Mouse (Mus musculus): ENCODE results near the gene Ablim2. TPM values are rescaled to one million over a fixed set of nuclear protein-coding genes. Genes with fewer than 3 reads are reported as not detected.
A peak's percentile ranks its signal among the peaks of the same experiment; 100 is the strongest.

The Ablim2 gene
- polyA plus RNA-seq, 1 experiment from 2014 or later, result 9.6 TPM

GRCm38 (mm10) chr5:35743238-35743951 lies 14.3 kb upstream of the Ablim2 start:
- H3K27me3 ChIP-seq (ENCODE audit: control insufficient read depth, insufficient read depth, low read length), result no peaks in the 10 kb centered on the region
- H3K27ac ChIP-seq (replicated peaks; ENCODE audit: low read depth, low read length), result no peak overlapping the region
- H3K36me3 ChIP-seq (ENCODE audit: control insufficient read depth, insufficient read depth, low read length), result no peaks in the 10 kb centered on the region
- H3K4me3 ChIP-seq (replicated peaks; ENCODE audit: low read depth, low read length), result no peak overlapping the region
- no peak for ATAC-seq (ENCODE audit: low FRiP score, low TSS enrichment)
- 84% methylated on average over 8 of the region's 8 CpGs for WGBS
- H3K4me1 ChIP-seq (ENCODE audit: control insufficient read depth, insufficient read depth, low read length), result no peaks in the 10 kb centered on the region
- DNase-seq, result no peak
- H3K4me2 ChIP-seq (ENCODE audit: low read length), result no peak overlapping the region
- H3K9me3 ChIP-seq (ENCODE audit: control insufficient read depth, low read length), result no peaks in the 10 kb centered on the region
- no peak overlapping the region for H3K9ac ChIP-seq (replicated peaks; ENCODE audit: low read length)

- no peaks in the 10 kb centered on the region for H3K4me1 ChIP-seq (ENCODE audit: control insufficient read depth, insufficient read depth, low read length)
- no peaks in the 10 kb centered on the region for H3K27me3 ChIP-seq (ENCODE audit: control insufficient read depth, insufficient read depth, low read length)
- DNase-seq, result no peak
- H3K27ac ChIP-seq (replicated peaks; ENCODE audit: low read depth, low read length), result no peak overlapping the region
- no peak overlapping the region for H3K4me2 ChIP-seq (ENCODE audit: low read length)
- H3K9ac ChIP-seq (replicated peaks; ENCODE audit: low read length), result no peak overlapping the region
- 84% methylated on average over 7 of the region's 7 CpGs for WGBS
- H3K9me3 ChIP-seq (ENCODE audit: control insufficient read depth, low read length), result no peaks in the 10 kb centered on the region
- H3K36me3 ChIP-seq (ENCODE audit: control insufficient read depth, insufficient read depth, low read length), result no peaks in the 10 kb centered on the region
- no peak for ATAC-seq (ENCODE audit: low FRiP score, low TSS enrichment)
- no peak overlapping the region for H3K4me3 ChIP-seq (replicated peaks; ENCODE audit: low read depth, low read length)
Measured at GRCm38 (mm10) chr5:35743990-35744722, 13.5 kb upstream of the Ablim2 start.

GRCm38 (mm10) chr5:35745406-35745805 lies 12.3 kb upstream of the Ablim2 start:
- Histone ChIP-seq H3K36me3 (ENCODE audit: control insufficient read depth, insufficient read depth, low read length) (no peaks in the 10 kb centered on the region), H3K9me3 (ENCODE audit: control insufficient read depth, low read length) (no peaks in the 10 kb centered on the region), H3K4me3 (replicated peaks; ENCODE audit: low read depth, low read length) (no peak overlapping the region), H3K27me3 (ENCODE audit: control insufficient read depth, insufficient read depth, low read length) (no peaks in the 10 kb centered on the region), H3K27ac (replicated peaks; ENCODE audit: low read depth, low read length) (no peak overlapping the region), H3K4me1 (ENCODE audit: control insufficient read depth, insufficient read depth, low read length) (no peaks in the 10 kb centered on the region), H3K4me2 (ENCODE audit: low read length) (no peak overlapping the region), H3K9ac (replicated peaks; ENCODE audit: low read length) (no peak overlapping the region)
- ATAC-seq (ENCODE audit: low FRiP score, low TSS enrichment) (no peak), DNase-seq (no peak)
- WGBS, result 81% methylated on average over 5 of the region's 5 CpGs

GRCm38 (mm10) chr5:35746910-35747309 lies 10.8 kb upstream of the Ablim2 start:
- H3K36me3 ChIP-seq (ENCODE audit: control insufficient read depth, insufficient read depth, low read length), result no peaks in the 10 kb centered on the region
- no peak overlapping the region for H3K27ac ChIP-seq (replicated peaks; ENCODE audit: low read depth, low read length)
- ATAC-seq (ENCODE audit: low FRiP score, low TSS enrichment) (no peak), DNase-seq (peak; percentile 85)
- no peak overlapping the region for H3K4me2 ChIP-seq (ENCODE audit: low read length)
- no peak overlapping the region for H3K4me3 ChIP-seq (replicated peaks; ENCODE audit: low read depth, low read length)
- no peaks in the 10 kb centered on the region for H3K27me3 ChIP-seq (ENCODE audit: control insufficient read depth, insufficient read depth, low read length)
- H3K4me1 ChIP-seq (ENCODE audit: control insufficient read depth, insufficient read depth, low read length), result no peaks in the 10 kb centered on the region
- no peak overlapping the region for H3K9ac ChIP-seq (replicated peaks; ENCODE audit: low read length)
- 31% methylated on average over 4 of the region's 4 CpGs for WGBS
- no peaks in the 10 kb centered on the region for H3K9me3 ChIP-seq (ENCODE audit: control insufficient read depth, low read length)

GRCm38 (mm10) chr5:35749416-35749815 lies 8.3 kb upstream of the Ablim2 start:
- Histone ChIP-seq H3K27me3 (ENCODE audit: control insufficient read depth, insufficient read depth, low read length) (no peaks in the 10 kb centered on the region), H3K9me3 (ENCODE audit: control insufficient read depth, low read length) (no peaks in the 10 kb centered on the region), H3K9ac (replicated peaks; ENCODE audit: low read length) (no peak overlapping the region), H3K27ac (replicated peaks; ENCODE audit: low read depth, low read length) (no peak overlapping the region), H3K4me3 (replicated peaks; ENCODE audit: low read depth, low read length) (no peak overlapping the region), H3K4me2 (ENCODE audit: low read length) (no peak overlapping the region), H3K4me1 (ENCODE audit: control insufficient read depth, insufficient read depth, low read length) (no peaks in the 10 kb centered on the region), H3K36me3 (ENCODE audit: control insufficient read depth, insufficient read depth, low read length) (no peaks in the 10 kb centered on the region)
- no peak for DNase-seq
- WGBS, result 68% methylated on average over 3 of the region's 3 CpGs
- ATAC-seq (ENCODE audit: low FRiP score, low TSS enrichment), result no peak

- Histone ChIP-seq H3K9ac (replicated peaks; ENCODE audit: low read length) (no peak overlapping the region), H3K36me3 (ENCODE audit: control insufficient read depth, insufficient read depth, low read length) (no peaks in the 10 kb centered on the region), H3K27ac (replicated peaks; ENCODE audit: low read depth, low read length) (no peak overlapping the region), H3K4me2 (ENCODE audit: low read length) (no peak overlapping the region), H3K4me1 (ENCODE audit: control insufficient read depth, insufficient read depth, low read length) (no peaks in the 10 kb centered on the region), H3K4me3 (replicated peaks; ENCODE audit: low read depth, low read length) (no peak overlapping the region), H3K27me3 (ENCODE audit: control insufficient read depth, insufficient read depth, low read length) (no peaks in the 10 kb centered on the region), H3K9me3 (ENCODE audit: control insufficient read depth, low read length) (no peaks in the 10 kb centered on the region)
- no peak for ATAC-seq (ENCODE audit: low FRiP score, low TSS enrichment)
- WGBS, result 78% methylated on average over 1 of the region's 1 CpGs
- no peak for DNase-seq
Measured at GRCm38 (mm10) chr5:35750026-35750425, 7.7 kb upstream of the Ablim2 start.

GRCm38 (mm10) chr5:35751016-35751415 lies 6.7 kb upstream of the Ablim2 start:
- WGBS, result 90% methylated on average over 7 of the region's 7 CpGs
- no peaks in the 10 kb centered on the region for H3K9me3 ChIP-seq (ENCODE audit: control insufficient read depth, low read length)
- H3K4me1 ChIP-seq (ENCODE audit: control insufficient read depth, insufficient read depth, low read length), result no peaks in the 10 kb centered on the region
- H3K9ac ChIP-seq (replicated peaks; ENCODE audit: low read length), result no peak overlapping the region
- no peak overlapping the region for H3K4me2 ChIP-seq (ENCODE audit: low read length)
- DNase-seq (no peak), ATAC-seq (ENCODE audit: low FRiP score, low TSS enrichment) (no peak)
- no peaks in the 10 kb centered on the region for H3K36me3 ChIP-seq (ENCODE audit: control insufficient read depth, insufficient read depth, low read length)
- no peak overlapping the region for H3K4me3 ChIP-seq (replicated peaks; ENCODE audit: low read depth, low read length)
- no peak overlapping the region for H3K27ac ChIP-seq (replicated peaks; ENCODE audit: low read depth, low read length)
- no peaks in the 10 kb centered on the region for H3K27me3 ChIP-seq (ENCODE audit: control insufficient read depth, insufficient read depth, low read length)

GRCm38 (mm10) chr5:35755131-35755733 lies 2.4 kb upstream of the Ablim2 start:
- peaks cover 22% of the 10 kb centered on the region for H3K27me3 ChIP-seq (ENCODE audit: control insufficient read depth, insufficient read depth, low read length)
- 27% methylated on average over 5 of the region's 5 CpGs for WGBS
- ATAC-seq (ENCODE audit: low FRiP score, low TSS enrichment), result no peak

More at GRCm38 (mm10) chr5:35755131-35755733, 2.4 kb upstream of the Ablim2 start:
- DNase-seq, result peak; percentile 84
- H3K27ac ChIP-seq (replicated peaks; ENCODE audit: low read depth, low read length), result no peak overlapping the region
- peaks cover 9% of the 10 kb centered on the region; the same call in 1 of the 2 replicates for H3K4me1 ChIP-seq (ENCODE audit: control insufficient read depth, insufficient read depth, low read length)
- H3K9ac ChIP-seq (replicated peaks; ENCODE audit: low read length), result no peak overlapping the region
- H3K4me2 ChIP-seq (ENCODE audit: low read length), result no peak overlapping the region
- no peak overlapping the region for H3K4me3 ChIP-seq (replicated peaks; ENCODE audit: low read depth, low read length)
- H3K36me3 ChIP-seq (ENCODE audit: control insufficient read depth, insufficient read depth, low read length), result no peaks in the 10 kb centered on the region
- H3K9me3 ChIP-seq (ENCODE audit: control insufficient read depth, low read length), result no peaks in the 10 kb centered on the region
